Mouse (Mus musculus): ENCODE results near the gene Stox2. TPM values are rescaled to one million over a fixed set of nuclear protein-coding genes. Genes with fewer than 3 reads are reported as not detected.

Gene Stox2
- polyA plus RNA-seq, 1 experiment from 2014 or later, result 33.5 TPM

- Histone ChIP-seq H3K4me2 (no peak overlapping the region), H3K4me3 (no peak overlapping the region), H3K9me3 (no peaks in the 10 kb centered on the region), H3K36me3 (no peaks in the 10 kb centered on the region), H3K9ac (no peak overlapping the region), H3K27me3 (no peaks in the 10 kb centered on the region), H3K27ac (replicated peaks) (no peak overlapping the region), H3K4me1 (replicated peaks) (peaks cover 11% of the 10 kb centered on the region; the same call in 1 of the 2 replicates)
- ATAC-seq (ENCODE audit: low read depth), result peak; percentile 48; the same call in 1 of the 2 replicates
- WGBS, result 45% methylated on average over 3 of the region's 3 CpGs
Measured at GRCm38 (mm10) chr8:47371081-47371480, 75.1 kb downstream of the Stox2 start.

GRCm38 (mm10) chr8:47370421-47371080 is 75.6 kb downstream of the Stox2 start:
- no peak overlapping the region for H3K4me2 ChIP-seq
- peak; percentile 82 for ATAC-seq (ENCODE audit: low read depth)
- H3K27me3 ChIP-seq, result no peaks in the 10 kb centered on the region
- WGBS, result 31% methylated on average over 15 of the region's 15 CpGs
- H3K4me3 ChIP-seq, result no peak overlapping the region
- H3K4me1 ChIP-seq (replicated peaks), result peaks cover 11% of the 10 kb centered on the region; the same call in 1 of the 2 replicates
- H3K9me3 ChIP-seq, result no peaks in the 10 kb centered on the region
- no peaks in the 10 kb centered on the region for H3K36me3 ChIP-seq
- H3K9ac ChIP-seq, result no peak overlapping the region
- H3K27ac ChIP-seq (replicated peaks), result no peak overlapping the region

DNA sequence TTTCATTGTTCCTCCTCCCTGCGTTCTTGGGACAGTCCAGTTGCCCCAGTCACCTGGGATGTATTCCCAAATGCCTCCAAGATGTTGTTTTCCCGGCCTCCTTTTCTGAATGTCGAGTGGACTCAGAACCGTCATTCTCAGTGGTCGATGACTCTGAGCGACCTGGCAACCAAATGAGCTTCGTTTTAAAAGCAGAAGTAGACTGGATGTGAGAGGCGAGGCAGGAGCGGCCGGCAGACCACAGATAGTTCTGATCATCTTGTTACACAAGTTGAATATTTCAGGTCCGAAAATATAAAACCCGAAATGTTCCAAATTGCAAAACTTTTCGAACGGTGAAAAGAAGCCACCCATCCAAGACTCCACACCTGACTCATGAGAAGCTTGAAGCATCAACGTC is 76.2 kb downstream of the Stox2 start:
- Histone ChIP-seq H3K27me3 (no peaks in the 10 kb centered on the region), H3K9me3 (no peaks in the 10 kb centered on the region), H3K9ac (no peak overlapping the region), H3K4me3 (no peak overlapping the region), H3K27ac (replicated peaks) (no peak overlapping the region), H3K36me3 (no peaks in the 10 kb centered on the region), H3K4me2 (no peak overlapping the region), H3K4me1 (replicated peaks) (peaks cover 11% of the 10 kb centered on the region; the same call in 1 of the 2 replicates)
- ATAC-seq (ENCODE audit: low read depth), result no peak
- 90% methylated on average over 15 of the region's 15 CpGs for WGBS

GRCm38 (mm10) chr8:47369044-47369769 is 77.0 kb downstream of the Stox2 start:
- WGBS, result 80% methylated on average over 16 of the region's 16 CpGs
- H3K9ac ChIP-seq, result no peak overlapping the region
- H3K36me3 ChIP-seq, result no peaks in the 10 kb centered on the region
- no peaks in the 10 kb centered on the region for H3K9me3 ChIP-seq
- no peaks in the 10 kb centered on the region for H3K27me3 ChIP-seq
- peaks cover 11% of the 10 kb centered on the region; the same call in 1 of the 2 replicates for H3K4me1 ChIP-seq (replicated peaks)
- H3K4me3 ChIP-seq, result no peak overlapping the region
- ATAC-seq (ENCODE audit: low read depth), result no peak
- no peak overlapping the region for H3K4me2 ChIP-seq
- no peak overlapping the region for H3K27ac ChIP-seq (replicated peaks)

DNA sequence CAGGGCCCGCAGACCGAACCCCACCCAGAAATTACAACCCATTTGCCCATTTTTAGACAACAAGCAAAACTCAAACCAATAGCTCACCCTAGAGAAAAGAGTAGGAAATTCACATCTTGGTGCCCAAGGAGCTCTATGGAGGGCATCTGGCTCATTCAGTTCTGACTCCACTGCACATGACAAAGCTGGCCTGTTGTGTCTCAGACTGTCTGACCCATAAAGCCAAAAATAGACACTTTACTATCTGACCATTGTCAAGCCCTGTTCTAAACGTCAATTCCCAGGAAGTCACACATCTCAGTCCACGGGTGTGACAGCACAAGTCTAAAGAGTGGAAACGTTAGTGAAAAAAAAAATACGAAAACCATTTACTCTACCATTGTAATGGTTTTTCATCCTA is 79.1 kb downstream of the Stox2 start:
- Histone ChIP-seq H3K9me3 (no peaks in the 10 kb centered on the region), H3K27ac (replicated peaks) (no peak overlapping the region), H3K9ac (no peak overlapping the region), H3K27me3 (no peaks in the 10 kb centered on the region), H3K36me3 (no peaks in the 10 kb centered on the region), H3K4me3 (no peak overlapping the region), H3K4me2 (no peak overlapping the region), H3K4me1 (replicated peaks) (peaks cover 10% of the 10 kb centered on the region; the same call in 1 of the 2 replicates)
- WGBS, result 82% methylated on average over 6 of the region's 6 CpGs
- ATAC-seq (ENCODE audit: low read depth), result no peak

DNA sequence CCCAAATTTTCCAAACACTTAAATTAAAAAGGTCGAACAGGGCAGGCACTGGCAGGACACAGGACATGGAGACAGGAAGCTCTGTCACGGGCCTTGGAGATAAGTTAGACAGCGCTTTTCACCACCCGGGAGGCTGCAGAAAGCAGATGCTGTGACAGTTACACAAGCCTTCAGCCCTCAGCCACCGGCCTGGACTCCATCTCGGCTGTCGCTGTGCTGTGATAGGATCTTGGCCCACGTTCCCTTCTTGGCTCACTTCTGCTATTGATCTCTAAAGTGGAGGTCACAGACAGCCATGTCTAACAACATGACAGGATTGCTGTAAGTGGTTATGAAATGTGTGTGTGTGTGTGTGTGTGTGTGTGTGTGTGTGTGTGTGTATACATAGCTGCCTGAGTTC is 82.9 kb downstream of the Stox2 start:
- WGBS, result 70% methylated on average over 8 of the region's 8 CpGs
- H3K4me2 ChIP-seq, result no peak overlapping the region
- no peaks in the 10 kb centered on the region for H3K4me1 ChIP-seq (replicated peaks)
- H3K27ac ChIP-seq (replicated peaks), result no peak overlapping the region
- no peak for ATAC-seq (ENCODE audit: low read depth)
- no peaks in the 10 kb centered on the region for H3K36me3 ChIP-seq
- H3K9ac ChIP-seq, result no peak overlapping the region
- H3K9me3 ChIP-seq, result no peaks in the 10 kb centered on the region
- H3K4me3 ChIP-seq, result no peak overlapping the region
- no peaks in the 10 kb centered on the region for H3K27me3 ChIP-seq

DNA sequence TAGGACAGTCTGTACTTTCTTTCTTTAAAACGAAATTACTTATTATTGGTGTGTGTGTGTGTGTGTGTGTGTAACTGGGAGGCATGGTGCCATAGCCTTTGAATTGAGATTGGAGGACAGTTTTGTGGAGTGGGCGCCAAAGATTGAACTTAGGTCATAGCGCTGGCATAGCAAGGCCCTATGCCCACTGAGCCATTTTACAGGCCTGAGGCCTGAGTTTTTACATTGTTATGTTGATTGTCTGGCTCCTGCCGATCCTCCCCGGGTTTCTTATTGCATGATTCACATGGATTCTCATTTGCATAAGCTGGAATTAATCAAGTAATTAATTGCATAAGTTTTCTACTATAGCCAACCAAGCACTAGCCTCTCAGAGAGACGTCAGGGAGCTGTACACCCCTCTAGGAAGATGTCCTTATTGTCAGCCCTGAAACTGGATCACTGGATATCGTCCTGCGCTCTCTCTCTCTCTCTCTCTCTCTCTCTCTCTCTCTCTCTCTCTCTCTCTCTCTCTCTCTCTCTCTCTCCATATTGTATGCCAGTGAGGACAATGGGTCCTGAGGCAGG is 90.7 kb downstream of the Stox2 start:
- Histone ChIP-seq H3K4me2 (no peak overlapping the region), H3K4me1 (replicated peaks) (peaks cover 17% of the 10 kb centered on the region), H3K4me3 (no peak overlapping the region), H3K9ac (no peak overlapping the region), H3K27me3 (0 out of 2 replicates have a peak, but pooled peaks cover 4% of the 10 kb centered on the region), H3K27ac (replicated peaks) (no peak overlapping the region), H3K9me3 (no peaks in the 10 kb centered on the region), H3K36me3 (no peaks in the 10 kb centered on the region)
- ATAC-seq (ENCODE audit: low read depth), result no peak
- 75% methylated on average over 8 of the region's 8 CpGs for WGBS

- Histone ChIP-seq H3K9me3 (no peaks in the 10 kb centered on the region), H3K4me3 (no peak overlapping the region), H3K27ac (replicated peaks) (no peak overlapping the region), H3K4me1 (replicated peaks) (peaks cover 25% of the 10 kb centered on the region), H3K4me2 (no peak overlapping the region), H3K36me3 (no peaks in the 10 kb centered on the region), H3K27me3 (0 out of 2 replicates have a peak, but pooled peaks cover 4% of the 10 kb centered on the region), H3K9ac (no peak overlapping the region)
- ATAC-seq (ENCODE audit: low read depth), result no peak
- 81% methylated on average over 12 of the region's 12 CpGs for WGBS
Measured at GRCm38 (mm10) chr8:47354523-47355168, 91.5 kb downstream of the Stox2 start.

GRCm38 (mm10) chr8:47351914-47352701 is 94.1 kb downstream of the Stox2 start:
- ATAC-seq (ENCODE audit: low read depth), result no peak
- WGBS, result 47% methylated on average over 21 of the region's 21 CpGs
- Histone ChIP-seq H3K9me3 (no peaks in the 10 kb centered on the region), H3K4me2 (no peak overlapping the region), H3K27ac (replicated peaks) (no peak overlapping the region), H3K4me3 (no peak overlapping the region), H3K36me3 (no peaks in the 10 kb centered on the region), H3K4me1 (replicated peaks) (peaks cover 39% of the 10 kb centered on the region), H3K27me3 (peaks cover 4% of the 10 kb centered on the region; the same call in 1 of the 2 replicates), H3K9ac (no peak overlapping the region)

GRCm38 (mm10) chr8:47349082-47349481 is 97.1 kb downstream of the Stox2 start:
- H3K27ac ChIP-seq (replicated peaks), result no peak overlapping the region
- no peaks in the 10 kb centered on the region for H3K36me3 ChIP-seq
- H3K4me1 ChIP-seq (replicated peaks), result peaks cover 52% of the 10 kb centered on the region
- no peak for ATAC-seq (ENCODE audit: low read depth)
- H3K9ac ChIP-seq, result no peak overlapping the region
- H3K9me3 ChIP-seq, result no peaks in the 10 kb centered on the region
- 42% methylated on average over 8 of the region's 8 CpGs for WGBS
- H3K4me2 ChIP-seq, result no peak overlapping the region
- H3K27me3 ChIP-seq, result peaks cover 3% of the 10 kb centered on the region; the same call in 1 of the 2 replicates
- H3K4me3 ChIP-seq, result no peak overlapping the region

- no peak overlapping the region for H3K4me3 ChIP-seq
- no peak overlapping the region for H3K9ac ChIP-seq
- peaks cover 3% of the 10 kb centered on the region; the same call in 1 of the 2 replicates for H3K27me3 ChIP-seq
- H3K4me1 ChIP-seq (replicated peaks), result peaks cover 52% of the 10 kb centered on the region
- H3K27ac ChIP-seq (replicated peaks), result no peak overlapping the region
- no peak overlapping the region for H3K4me2 ChIP-seq
- no peaks in the 10 kb centered on the region for H3K36me3 ChIP-seq
- WGBS, result 35% methylated on average over 6 of the region's 6 CpGs
- no peak for ATAC-seq (ENCODE audit: low read depth)
- no peaks in the 10 kb centered on the region for H3K9me3 ChIP-seq
Measured at GRCm38 (mm10) chr8:47347809-47348208, 98.4 kb downstream of the Stox2 start.
